Mouse (Mus musculus) midbrain, postnatal 0 days (tissue): ENCODE measurements at regions not wholly inside any gene's neighbourhood (a gene's known extent, or its start where the extent isn't known, plus 50 kb on each side); places are given as distances from the start of the nearest gene placed in this dataset.

Source experiments
- ATAC-seq: fragments of 200-750 bp; cut with Nextera tagmentation; 2 replicates; pipeline ENCODE4 v1.8.0; 2017; ENCODE audit warnings: moderate number of reproducible peaks, mild to moderate bottlenecking, moderate TSS enrichment, moderate library complexity; ENCODE audit not compliant: low FRiP score
- DNase-seq: peaks from one replicate; pipeline ENCODE4 v3.0.0-alpha.2; 2015; ENCODE audit warnings: low spot score
- H3K27ac ChIP-seq: fragments of 300-500 bp; sonication (generic); 2 replicates; pipeline ENCODE4 v1.5.1; 2014; ENCODE audit warnings: low read depth, mild to moderate bottlenecking, low read length, mixed read lengths
- H3K27me3 ChIP-seq: fragments of 300-500 bp; sonication (generic); 2 replicates; pipeline ENCODE4 v1.6.1; 2014; ENCODE audit warnings: low read length, control low read depth, mixed read lengths; ENCODE audit not compliant: insufficient read depth
- H3K36me3 ChIP-seq: fragments of 300-500 bp; sonication (generic); 2 replicates; pipeline ENCODE4 v1.6.1; 2014; ENCODE audit warnings: low read length, control low read depth, mixed read lengths; ENCODE audit not compliant: insufficient read depth
- H3K4me1 ChIP-seq: fragments of 300-500 bp; sonication (generic); 2 replicates; pipeline ENCODE4 v1.6.1; 2014; ENCODE audit warnings: mild to moderate bottlenecking, control low read depth, antibody characterized with exemption, low read length, mixed read lengths; ENCODE audit not compliant: insufficient read depth
- H3K4me2 ChIP-seq: fragments of 300-500 bp; sonication (generic); 2 replicates; pipeline ENCODE4 v1.6.1; 2014; ENCODE audit warnings: low read depth, mild to moderate bottlenecking, low read length, mixed read lengths; ENCODE audit not compliant: poor library complexity, severe bottlenecking
- H3K4me3 ChIP-seq: fragments of 300-500 bp; sonication (generic); 2 replicates; pipeline ENCODE4 v1.5.1; 2014; ENCODE audit warnings: low read depth, mild to moderate bottlenecking, low read length, moderate library complexity
- H3K9ac ChIP-seq: fragments of 300-500 bp; sonication (generic); replicated peaks from 2 replicates; pipeline ENCODE4 v1.6.1; 2014; ENCODE audit warnings: mild to moderate bottlenecking, low read length, moderate library complexity, mixed read lengths; ENCODE audit not compliant: poor library complexity, severe bottlenecking
- H3K9me3 ChIP-seq: fragments of 300-500 bp; sonication (generic); 2 replicates; pipeline ENCODE4 v1.6.1; 2016; ENCODE audit warnings: low read length, control low read depth
- CTCF ChIP-seq: IDR thresholded peaks from 2 replicates; pipeline ENCODE4 v1.5.1; 2016; ENCODE audit warnings: antibody characterized with exemption, mild to moderate bottlenecking
- WGBS: fragments of 180-500 bp; shearing (Covaris S2); extraction: QIAGEN DNeasy Blood & Tissue Kit; methylation state at CpG from one replicate; pipeline ENCODE4 v1.1.7; 2014; 5-methylcytosine and 5-hydroxymethylcytosine counted together

GRCm38 (mm10) chr10:29592906-29593305 is 57.2 kb upstream of the Rspo3 start:
- no peaks in the 10 kb centered on the region for H3K27me3 ChIP-seq
- no peak overlapping the region for H3K9ac ChIP-seq
- H3K27ac ChIP-seq: no peak overlapping the region
- H3K4me3 ChIP-seq: no peak overlapping the region
- no peak for DNase-seq
- no peaks in the 10 kb centered on the region for H3K4me1 ChIP-seq
- no peak overlapping the region for H3K4me2 ChIP-seq
- no peak for ATAC-seq
- no peak for TF ChIP-seq CTCF
- no peaks in the 10 kb centered on the region for H3K9me3 ChIP-seq
- WGBS: 79% methylated on average over 3 of the region's 3 CpGs
- H3K36me3 ChIP-seq: no peaks in the 10 kb centered on the region

- Histone ChIP-seq H3K4me3 (no peak overlapping the region), H3K27ac (no peak overlapping the region), H3K4me1 (no peaks in the 10 kb centered on the region), H3K4me2 (no peak overlapping the region), H3K9me3 (no peaks in the 10 kb centered on the region), H3K9ac (no peak overlapping the region), H3K36me3 (no peaks in the 10 kb centered on the region), H3K27me3 (no peaks in the 10 kb centered on the region)
- no peak for TF ChIP-seq CTCF
- ATAC-seq: no peak
- DNase-seq: no peak
Measured at GRCm38 (mm10) chr10:29590187-29590586, 54.5 kb upstream of the Rspo3 start.

DNA sequence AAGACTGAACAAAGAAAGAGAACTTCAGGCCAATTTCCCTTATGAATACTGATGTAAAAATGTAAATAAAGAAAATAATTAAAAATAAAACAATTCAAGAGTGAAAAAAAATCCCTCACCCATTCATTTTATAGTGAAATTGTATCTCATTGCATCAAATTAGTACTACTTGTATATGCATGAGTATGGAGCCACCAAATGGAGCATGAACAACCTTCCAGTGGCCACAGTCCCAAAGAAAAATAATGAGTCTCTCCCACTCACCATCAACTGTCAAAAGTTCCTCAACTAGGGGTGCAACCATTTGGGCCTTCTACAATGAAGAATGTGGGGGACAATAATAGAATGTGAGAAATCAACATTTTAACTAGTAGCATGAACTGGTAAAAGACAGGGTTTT is 54.1 kb upstream of the Rspo3 start:
- no peak for TF ChIP-seq CTCF
- Histone ChIP-seq H3K4me1 (no peaks in the 10 kb centered on the region), H3K4me2 (no peak overlapping the region), H3K27me3 (no peaks in the 10 kb centered on the region), H3K4me3 (no peak overlapping the region), H3K9ac (no peak overlapping the region), H3K36me3 (no peaks in the 10 kb centered on the region), H3K27ac (no peak overlapping the region), H3K9me3 (no peaks in the 10 kb centered on the region)
- no peak for DNase-seq
- ATAC-seq: no peak
